Mouse (Mus musculus): Measurements from ENCODE around the gene Il4ra.
A peak's percentile ranks its signal among the peaks of the same experiment; 100 is the strongest.

Il4ra gene

DNA sequence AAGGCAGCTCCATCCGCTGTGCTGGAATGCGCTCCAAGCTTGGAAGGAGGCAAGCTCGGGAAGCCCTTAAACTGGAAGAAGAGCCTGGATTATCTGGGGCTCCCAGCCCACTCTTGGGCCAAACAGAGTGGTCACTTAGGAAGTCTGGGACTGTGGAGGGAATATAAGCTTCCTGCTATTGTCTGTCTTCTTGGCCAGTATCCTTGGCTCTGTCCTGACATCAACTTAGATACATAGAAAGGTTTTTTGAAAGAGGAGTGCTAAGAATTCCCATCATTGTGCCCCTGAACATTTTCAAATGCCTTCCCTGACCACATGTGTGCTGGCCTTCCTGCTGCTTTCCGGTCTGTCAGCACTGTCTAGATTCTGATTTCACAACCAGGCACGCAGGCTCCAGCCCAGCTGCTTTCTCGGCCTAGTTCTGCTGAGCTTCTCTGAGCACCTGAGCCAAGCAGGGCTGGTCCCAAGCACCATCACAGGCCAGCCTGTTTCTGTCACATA, 989 bp upstream of the Il4ra start:
- DNase-seq (ENCODE audit: low spot score) = peak; percentile 35

DNA sequence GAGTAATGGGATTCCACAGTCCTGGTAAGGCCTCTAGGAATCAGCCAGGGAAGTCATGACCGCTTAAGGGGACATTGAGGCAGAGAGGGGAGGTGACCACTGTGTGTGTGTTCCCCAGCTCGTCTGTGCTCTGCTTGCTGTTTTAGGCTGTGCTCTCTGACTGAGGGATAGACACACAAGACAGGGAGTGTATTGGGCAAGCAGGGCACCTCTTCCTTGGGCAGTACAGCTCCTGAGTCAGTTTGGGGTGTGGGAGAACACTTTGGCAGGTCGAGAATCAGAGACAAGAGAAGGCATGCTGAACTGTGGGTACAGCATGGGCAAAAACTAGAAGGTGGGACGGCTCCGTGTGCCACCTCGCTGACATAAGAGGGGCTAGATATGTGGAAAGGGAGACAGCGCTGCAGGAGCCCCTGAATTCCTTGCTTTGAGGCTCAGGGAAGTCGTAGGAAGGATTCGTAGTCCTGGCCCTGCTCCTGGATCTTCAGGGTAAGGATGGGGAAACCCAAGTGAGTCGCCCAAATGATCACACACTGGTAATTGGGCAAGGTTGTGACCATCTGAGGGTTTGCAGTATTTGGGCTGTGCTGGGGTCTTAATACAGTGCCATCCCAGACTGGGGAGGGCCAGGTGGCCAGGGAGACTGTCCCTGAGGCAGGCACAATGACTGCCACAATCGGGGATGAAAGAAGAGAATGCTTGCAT, 1.1 kb downstream of the Il4ra start:
- DNase-seq (ENCODE audit: low spot score) = no peak

DNA sequence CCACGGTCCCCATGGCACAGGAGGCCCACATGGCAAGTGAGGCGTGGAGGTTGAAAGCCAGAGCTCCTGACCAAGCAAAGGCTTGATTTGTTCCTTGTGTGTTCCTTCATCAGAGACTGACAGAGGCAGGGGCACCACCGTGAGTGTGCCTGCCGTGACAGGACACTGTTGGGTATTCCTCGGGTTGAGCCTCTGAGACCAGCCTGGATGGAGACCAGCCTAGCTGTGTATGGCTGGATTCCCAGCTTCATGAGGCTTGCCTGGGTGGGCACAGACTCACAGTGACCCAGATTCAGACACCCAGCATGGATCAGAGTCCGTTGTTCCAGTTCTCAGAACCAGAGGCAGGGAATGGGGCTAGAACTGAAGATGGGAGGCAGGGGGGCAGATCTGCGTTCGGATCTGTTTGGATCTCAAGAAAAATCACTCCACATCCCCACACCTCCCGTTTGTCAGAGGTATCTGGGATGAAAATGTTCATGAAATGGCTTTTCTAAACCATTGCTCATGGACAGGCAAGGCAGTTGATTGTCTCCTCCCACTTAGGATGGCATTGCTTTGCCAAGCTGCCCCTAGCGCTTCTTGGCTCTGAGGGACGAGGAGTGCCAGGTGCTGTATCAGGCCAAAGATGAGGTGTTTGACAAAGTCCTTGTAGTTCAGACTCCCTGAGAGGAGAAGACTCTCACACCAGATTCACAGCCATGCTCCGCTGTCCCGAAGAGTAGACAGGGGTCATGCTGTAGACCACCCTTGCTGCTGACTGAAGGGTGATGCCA, 1.9 kb downstream of the Il4ra start:
- DNase-seq (ENCODE audit: low spot score) = no peak

DNA sequence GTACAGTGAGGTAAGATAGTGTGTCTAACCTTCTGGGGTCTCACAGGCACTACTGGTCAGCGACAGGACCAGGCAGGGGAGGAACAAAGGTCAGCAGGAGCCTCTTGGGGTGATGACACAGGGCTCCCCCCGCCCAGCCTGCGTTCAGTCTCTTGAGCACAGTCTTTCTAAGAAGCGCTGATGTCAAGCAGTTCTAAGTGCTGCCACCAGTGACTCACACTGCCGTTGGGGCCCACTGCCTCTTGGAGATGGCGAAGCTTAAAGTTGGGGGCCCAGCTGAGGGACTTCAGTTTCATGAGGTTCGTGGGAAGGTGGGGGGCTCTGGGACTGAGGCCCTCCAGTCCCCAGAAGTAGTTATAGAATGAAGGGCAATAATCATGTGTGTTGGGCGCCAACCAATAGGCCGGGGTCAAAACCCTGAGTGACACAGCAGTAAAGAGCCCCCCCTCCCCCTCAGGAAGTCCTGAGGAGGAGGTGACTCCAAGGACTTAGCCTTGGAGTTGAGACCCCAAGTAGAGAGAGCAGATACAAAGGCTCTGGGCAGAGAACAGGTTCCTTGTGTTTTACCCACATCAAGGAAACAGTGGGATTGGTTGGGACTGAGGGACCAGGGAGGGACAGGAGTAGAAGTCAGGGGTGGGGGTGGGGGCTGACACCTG, 2.7 kb downstream of the Il4ra start:
- no peak for DNase-seq (ENCODE audit: low spot score)

DNA sequence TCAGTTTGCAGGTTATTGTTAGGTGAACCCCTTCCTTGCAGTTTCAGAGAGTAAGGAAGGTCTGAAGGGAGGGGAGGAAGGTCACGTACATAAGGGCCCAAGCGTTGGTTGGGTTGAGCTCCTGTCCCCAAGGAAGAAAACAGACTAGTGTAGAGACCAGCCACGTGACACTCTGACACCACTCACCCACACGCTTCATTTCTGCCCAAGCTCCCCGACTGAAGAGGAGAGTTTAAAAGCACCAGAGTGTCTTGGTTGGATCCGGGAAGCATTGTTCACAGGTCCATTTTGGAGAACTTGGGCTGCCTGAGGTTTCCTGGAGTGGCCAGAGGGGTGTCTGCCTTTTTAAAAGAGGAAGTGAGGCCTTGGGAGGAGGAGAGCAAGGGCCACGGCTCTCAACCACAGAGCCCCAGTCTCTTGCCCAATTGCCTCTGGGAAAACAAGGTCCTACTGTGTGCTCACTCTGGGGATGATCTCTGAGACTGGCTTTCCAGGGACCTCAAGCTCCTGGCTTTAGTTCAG, 3.5 kb downstream of the Il4ra start:
- DNase-seq (ENCODE audit: low spot score) = no peak

DNA sequence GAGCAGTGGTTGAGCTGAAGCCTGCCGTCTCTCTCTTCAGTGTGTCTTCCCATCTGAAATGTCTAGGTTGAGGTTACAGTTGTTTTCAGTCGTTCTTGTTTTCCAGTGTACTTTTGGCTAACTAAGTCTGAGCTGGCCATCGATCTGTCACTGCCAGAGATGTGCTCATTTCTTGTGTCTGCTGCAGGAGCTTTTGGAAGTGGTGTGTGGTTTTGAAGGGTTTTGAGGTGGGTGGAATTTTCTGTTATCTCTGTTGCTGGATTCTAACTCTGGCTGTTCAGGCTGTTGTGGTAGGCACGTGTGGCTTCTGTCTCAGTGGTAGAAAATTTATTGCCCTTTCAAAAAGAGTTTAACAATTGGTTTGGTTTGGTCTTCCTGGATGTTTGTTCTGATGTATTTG, 4.2 kb downstream of the Il4ra start:
- DNase-seq (ENCODE audit: low spot score) = no peak

DNA sequence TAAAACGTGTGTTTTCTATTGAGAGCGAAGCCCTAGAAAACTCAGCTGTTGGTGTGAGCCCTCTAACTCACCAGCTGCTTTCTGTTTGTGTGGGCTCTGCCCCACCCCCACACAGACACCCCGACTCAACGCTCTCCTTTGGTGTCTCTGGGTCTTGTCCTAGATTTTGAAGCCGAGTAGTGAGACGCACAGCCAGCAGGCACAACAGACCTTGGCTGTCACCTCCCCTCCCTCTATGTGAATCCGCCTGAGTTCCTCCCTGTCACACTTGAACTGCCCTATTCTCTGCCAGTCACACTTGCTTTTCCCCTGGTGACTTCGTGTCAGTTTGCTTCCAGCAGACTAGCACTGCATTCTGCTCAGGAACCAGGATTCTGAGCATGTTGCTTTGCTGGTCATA, 4.9 kb downstream of the Il4ra start:
- DNase-seq (ENCODE audit: low spot score) = no peak

DNA sequence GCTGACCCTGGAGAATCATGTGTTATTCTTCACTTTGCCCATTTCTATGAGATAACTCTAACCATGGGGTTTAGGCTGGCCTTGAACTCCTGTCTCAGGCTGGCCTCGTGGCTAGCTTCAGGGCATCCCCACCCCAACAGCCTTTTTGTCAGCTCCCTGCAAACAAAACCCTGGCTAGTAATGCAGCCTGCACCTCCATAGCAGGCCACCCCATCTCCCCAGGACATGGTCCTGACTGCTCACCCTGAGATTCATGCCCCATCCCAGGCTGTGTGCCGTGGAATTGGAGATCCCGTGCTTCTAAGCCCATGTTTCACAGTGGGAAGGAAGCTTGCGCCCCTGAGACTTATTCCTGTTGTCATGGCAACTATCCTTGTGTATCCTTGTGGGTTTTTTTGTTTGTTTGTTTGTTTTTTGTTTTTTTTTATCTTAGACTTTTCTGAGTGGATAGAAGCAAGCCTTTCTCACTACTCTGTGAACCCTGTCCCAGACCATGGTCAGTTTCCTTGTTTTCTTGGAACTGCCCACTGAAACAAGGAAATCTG, 6.6 kb downstream of the Il4ra start:
- no peak for DNase-seq (ENCODE audit: low spot score)

DNA sequence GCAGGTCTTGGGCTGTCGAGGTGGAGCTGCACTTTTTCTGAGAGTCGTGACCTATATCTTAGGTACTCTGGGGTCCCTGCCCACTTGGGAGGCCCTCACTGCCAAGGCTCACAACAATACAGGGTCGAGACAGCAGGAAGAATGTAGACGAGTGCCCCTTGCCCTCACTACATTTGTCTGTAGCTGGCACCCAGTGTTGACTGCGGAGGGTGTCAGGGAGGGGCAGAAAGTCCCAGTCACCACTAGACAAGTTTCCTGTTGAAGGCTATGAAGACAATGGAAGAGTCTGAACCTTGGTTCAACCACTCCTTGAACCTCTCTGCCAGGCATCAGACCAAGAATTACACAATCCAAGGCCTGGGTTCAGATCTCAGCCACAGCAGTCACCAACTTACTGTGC, 7.1 kb downstream of the Il4ra start:
- no peak for DNase-seq (ENCODE audit: low spot score)

DNA sequence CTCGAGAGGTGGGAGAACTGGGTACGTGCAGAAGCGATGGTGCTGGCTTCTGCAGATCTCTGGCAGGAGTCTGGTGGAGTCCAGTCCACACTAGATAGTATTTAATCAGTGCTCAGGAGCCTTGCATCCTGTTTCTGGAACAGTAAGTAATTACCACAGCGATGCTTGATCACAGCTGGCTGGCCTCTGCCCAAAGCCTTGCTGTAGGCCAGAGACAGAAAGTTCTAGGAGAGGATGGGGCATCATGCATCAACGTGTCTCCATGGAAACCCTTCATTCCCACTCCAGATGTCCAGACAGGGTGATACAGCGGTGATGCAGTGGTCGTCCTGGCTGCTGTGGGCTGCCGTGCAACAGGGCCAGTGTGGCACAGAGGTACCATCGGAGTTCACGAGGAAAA, 7.6 kb downstream of the Il4ra start:
- no peak for DNase-seq (ENCODE audit: low spot score)

DNA sequence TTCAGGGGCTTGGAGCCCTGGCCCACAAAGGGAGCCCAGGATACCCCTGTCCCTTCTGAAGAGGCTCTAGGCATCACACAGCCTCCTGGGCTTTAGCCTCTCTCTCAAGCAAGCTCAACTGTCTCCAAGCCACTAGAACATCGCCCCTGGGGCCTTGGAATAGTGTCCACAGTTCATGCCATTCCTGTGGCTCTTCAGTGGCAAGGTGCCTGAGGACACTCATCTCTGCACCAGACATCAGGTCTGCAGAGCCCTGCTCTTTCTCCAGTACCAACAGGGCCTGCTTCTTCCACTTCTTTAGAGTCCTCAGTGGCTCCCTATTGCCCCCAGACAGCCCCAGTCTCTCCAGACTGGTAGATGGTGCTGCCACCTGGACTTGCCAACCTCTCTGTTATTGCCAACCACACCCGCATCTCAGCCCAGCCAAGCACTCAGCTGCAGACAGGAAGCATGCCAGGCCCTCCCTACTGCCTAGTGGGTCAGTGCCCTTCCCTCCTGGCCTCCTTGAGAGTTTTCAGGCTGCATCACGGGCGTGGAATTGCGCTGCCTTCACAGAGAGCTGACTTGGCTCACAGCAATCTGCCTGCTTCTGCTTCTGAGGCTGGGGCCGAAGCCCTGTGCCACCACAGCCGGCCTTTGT, 8.3 kb downstream of the Il4ra start:
- DNase-seq (ENCODE audit: low spot score) = peak; percentile 50

DNA sequence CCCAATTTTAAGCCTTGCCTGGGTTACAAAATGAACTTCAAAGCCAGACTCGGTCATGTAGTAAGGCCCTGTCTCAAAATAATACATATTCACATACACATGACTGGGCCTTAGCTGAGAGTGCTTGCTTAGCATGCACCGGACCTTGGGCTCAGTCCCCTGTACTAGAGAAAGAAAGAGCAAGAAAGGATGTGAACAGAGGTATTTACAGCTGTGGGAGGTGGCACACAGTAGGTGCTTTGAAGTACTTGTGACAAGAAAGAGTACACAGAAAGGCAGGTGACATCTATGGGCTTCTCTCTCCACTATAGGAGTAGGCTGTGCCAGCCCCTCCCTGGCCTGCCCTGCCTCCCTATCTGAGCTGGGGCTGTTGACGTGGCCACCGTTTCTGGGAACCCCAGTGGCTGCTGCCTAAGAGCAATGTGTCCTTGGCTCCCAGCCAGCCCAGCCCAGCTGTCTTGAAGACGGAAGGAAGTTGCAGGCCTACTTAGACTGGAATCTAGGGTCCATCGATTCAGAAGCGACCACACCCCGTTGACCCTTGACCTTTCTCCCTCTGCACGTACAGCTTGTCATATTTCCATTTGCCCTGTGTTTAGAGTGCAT, 9.3 kb downstream of the Il4ra start:
- peak; percentile 54 for DNase-seq (ENCODE audit: low spot score)

DNA sequence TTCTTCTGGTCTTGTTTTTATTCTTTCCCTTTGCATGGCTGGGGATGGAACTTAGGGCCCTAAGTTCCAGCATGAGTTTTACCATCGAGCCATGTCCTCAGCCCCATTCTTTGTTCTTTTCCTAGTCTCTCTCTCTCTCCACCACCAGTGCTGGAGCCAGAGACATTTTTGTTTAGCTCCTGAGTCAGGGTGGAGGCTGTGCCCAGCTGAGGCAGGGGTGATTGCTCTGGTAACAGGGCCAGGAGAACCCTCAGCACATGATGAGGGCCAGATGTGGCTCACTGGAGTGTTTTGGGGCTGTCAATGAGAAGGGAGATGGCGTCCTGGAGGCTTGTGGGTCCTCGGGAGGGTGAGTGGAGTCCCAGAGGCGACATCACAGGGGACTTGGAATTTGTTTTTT, 10.5 kb downstream of the Il4ra start:
- DNase-seq (ENCODE audit: low spot score) = peak; percentile 28

DNA sequence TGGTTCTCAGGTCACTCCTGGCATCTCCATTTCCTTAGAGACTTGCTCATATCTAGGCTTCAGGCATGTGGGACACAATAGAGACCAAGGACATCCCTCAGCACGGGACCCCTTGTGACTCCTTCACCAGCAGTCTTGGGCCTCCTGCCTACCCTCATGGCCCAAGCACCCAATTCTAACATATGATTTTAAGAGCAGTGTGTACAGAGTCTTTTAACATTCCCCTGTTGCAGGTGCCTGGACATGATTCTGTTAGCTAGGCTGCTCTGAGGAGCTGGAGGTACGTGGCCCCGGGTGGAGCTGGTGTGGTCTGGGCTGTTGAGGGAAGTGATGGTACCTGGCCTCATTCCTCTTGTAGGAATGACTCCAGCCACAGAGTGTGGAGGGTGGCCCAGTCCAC, 11.2 kb downstream of the Il4ra start:
- no peak for DNase-seq (ENCODE audit: low spot score)

DNA sequence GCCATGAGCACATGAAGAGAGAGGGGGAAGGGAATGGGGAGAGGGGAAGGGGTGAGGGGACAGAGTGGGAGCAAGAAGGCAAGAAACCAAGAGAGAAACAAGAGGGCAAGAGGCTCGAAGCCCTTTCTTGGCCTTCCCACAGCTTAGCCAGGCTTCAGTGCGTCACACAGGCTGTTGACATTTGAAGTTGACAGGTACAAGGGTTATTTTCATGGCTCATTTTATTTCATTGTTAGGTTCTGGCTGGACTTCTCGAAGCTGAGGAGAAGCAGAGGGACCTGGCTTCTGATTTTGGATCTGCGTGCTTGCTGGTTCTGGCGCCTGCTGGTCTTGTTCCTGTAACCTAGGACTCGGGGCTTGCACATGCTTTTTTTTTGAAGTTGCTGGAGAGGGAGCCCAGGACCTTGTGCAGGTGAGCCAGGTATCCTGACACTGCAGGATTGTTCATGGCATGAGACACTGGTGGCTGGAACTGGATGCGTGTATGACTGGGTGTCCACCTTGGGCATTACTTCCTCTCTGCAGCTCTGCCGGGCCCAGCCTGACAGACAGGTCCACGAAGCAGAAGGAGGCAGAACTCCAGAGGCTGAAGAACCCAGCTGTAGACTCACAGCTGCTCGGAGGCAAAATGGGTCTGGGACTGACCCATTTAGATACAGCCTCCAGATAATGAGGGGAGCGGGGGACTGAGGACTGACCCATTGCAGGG, 12.6 kb downstream of the Il4ra start:
- no peak for DNase-seq (ENCODE audit: low spot score)

DNA sequence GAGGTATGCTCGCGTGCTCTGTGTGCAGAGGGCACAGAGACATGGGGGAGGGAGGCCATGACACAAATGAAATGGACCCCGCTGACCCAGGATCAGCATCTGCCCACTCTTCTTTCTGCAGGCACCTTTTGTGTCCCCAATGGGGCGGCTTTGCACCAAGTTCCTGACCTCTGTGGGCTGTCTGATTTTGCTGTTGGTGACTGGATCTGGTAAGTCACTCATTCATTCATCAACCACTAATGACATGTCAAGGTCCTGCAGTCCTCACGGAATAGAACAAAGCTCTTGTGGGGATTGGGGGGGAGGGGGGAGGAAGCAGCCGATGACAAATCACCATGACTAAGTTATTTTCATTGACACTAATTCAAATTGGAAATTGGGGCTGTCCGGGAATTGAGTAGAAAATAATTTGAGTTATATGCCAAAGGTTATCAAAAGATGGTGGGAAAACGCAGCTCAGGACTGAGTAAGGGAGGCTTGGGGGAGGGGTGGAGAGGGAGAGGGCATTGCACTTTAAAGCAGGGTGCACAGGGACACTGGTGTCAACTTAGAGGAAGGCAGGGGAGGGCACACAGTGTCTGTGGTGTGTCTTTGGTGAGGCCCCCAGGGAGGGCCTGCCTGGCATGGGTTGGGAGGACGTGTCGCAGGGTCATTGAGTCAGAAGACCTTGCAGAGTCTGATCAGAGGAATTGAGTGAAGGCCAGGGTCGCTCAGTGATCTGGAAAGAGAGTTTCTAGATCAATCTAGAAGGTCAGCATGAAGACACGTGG, 13.8 kb downstream of the Il4ra start:
- DNase-seq (ENCODE audit: low spot score) = no peak

DNA sequence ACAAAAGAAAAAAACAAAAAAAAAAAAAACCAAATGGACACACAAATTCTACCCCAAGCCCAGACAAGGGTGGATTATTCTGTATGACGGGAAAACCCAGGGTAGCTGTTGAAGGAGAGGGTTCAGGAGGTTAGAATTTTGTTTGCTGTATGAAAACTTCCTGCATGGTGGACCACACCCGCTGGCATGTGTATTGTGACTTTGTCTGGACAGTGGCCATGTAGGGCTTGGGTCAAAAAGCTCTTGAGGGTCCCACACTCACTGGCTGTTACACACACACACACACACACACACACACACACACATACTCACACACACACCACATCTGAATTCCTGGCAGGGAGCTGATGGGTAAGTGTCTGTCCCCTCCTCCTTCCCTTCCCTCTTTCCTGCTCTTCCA, 14.5 kb downstream of the Il4ra start:
- DNase-seq (ENCODE audit: low spot score) = no peak

DNA sequence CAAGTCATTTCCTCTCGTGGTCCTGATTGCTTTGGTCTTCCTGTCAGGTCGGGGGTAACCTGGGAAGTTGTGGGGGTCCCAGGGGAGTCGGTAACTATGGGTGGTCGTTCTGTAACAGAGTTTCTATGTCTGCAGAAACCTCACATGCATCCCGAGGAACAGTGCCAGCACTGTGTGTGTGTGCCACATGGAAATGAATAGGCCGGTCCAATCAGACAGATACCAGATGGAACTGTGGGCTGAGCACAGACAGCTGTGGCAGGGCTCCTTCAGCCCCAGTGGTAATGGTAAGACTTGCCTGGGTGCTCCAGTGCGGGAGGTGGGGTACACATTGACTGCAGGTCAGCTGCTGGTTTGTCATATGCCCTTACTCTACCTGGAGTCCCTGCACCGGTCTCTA, 17.0 kb downstream of the Il4ra start:
- DNase-seq (ENCODE audit: low spot score) = no peak

DNA sequence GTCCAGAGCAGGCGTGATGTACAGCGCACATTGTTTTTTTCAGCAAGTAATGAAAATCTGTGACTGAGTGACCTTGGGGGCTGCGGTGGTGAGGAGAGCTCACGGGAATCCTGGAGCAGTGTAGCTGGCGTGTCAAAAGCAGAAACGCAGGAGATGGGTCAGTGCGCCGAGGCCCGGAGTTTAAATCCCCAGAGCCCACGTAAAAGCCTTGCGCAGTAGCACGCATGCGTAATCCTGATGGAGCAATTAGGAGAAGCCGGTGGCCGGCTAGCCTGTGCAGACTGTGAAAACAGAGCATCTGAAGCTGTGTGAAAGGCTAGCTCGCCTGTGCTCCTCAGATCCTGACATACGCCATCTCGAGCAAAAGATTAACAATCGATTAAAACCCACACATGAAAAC, 20.0 kb downstream of the Il4ra start:
- DNase-seq (ENCODE audit: low spot score) = no peak

DNA sequence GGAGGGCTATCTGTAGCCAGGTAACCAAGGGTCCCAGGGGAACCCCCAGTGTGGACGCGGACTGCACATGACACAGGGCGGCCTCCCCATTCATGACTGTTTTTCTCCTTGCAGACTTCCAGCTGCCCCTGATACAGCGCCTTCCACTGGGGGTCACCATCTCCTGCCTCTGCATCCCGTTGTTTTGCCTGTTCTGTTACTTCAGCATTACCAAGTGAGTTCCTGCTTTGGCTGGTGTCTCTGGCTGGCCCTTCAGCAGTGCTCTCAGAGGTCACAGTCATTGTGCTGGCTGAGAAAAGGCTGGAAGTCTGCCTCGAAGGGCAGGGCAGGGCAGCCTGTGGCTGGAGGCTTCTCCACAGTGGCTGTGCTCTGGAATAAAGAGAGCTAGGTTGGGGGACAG, 20.8 kb downstream of the Il4ra start:
- DNase-seq (ENCODE audit: low spot score) = peak; percentile 73
